Mouse (Mus musculus): ENCODE measurements at regions not wholly inside any gene's neighbourhood (a gene's known extent, or its start where the extent isn't known, plus 50 kb on each side); places are given as distances from the start of the nearest gene placed in this dataset.

DNA sequence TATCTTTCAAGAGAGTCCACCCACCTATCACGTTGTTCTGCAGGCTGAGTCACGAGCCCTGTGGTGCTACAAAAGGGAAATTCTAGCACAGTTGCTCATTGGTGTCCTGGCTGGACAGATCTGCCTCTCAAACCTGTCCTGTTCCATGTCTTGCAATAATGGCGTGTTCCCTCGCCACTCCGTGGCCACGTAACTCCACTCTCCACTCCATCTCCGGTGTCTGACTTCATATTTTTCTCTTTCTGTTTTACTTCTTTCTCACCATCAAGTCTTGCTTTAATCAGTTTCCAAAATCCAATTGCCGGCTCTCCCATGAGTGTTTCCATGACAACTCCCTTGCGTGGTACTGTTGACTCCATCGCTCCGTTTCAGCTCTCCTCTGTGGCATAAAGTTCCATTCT, 107.1 kb upstream of the Oxgr1 start:
- TF ChIP-seq E2F4 (IDR thresholded peaks at IDR 0.05; ENCODE audit: insufficient read depth) (no peak), USF1 (IDR thresholded peaks at IDR 0.05; ENCODE audit: low read depth) (no peak), POLR2A (IDR thresholded peaks at IDR 0.05; ENCODE audit: insufficient read length, low read depth) (no peak), CEBPB (IDR thresholded peaks at IDR 0.05; ENCODE audit: insufficient read depth, poor library complexity, severe bottlenecking) (no peak)
